Mouse (Mus musculus) layer of hippocampus, adult 18-20 months (tissue): ENCODE measurements around the gene Arhgef1. TPM values are rescaled to one million over a fixed set of nuclear protein-coding genes. Genes with fewer than 3 reads are reported as not detected.

Experiments used
- DNase-seq, 2 experiments: peaks; one replicate each; pipeline ENCODE4 v3.0.0; 2022; ENCODE audit warnings: low spot score in 2 of 2
- microRNA-seq, 2 experiments: library from miRNA; unstranded; fragments of <30 nt; microRNA quantifications; one replicate each; pipeline ENCODE4 v1.2.0; 2021
- total RNA-seq, 2 experiments: library from RNA; stranded (reverse); gene quantifications; 2 replicates each; pipeline ENCODE4 v1.2.3; 2021

The Arhgef1 gene
- total RNA-seq, 2 experiments from 2014 or later: 74.7 to 80.8 TPM

- peak in 1 of 2 experiments; percentile 52 for DNase-seq
Observed at GRCm38 (mm10) chr7:24974893-24975595, 72.3 kb downstream of the Arhgef1 start.

Small RNA genes lying within 50 kb of the gene (microRNA-seq; reads per million reads assigned to microRNA genes)
- gene Mir7046: 8.4 to 8.9 reads per million in 2 experiments

Other genes with a start within 250 kb of the Arhgef1 start
- gene Tex101, start 226.2 kb upstream of the Arhgef1 start, total RNA-seq: not detected
- not detected for gene BC049730, start 193.7 kb upstream of the Arhgef1 start, total RNA-seq
- not detected for gene Gm4763, start 176.0 kb upstream of the Arhgef1 start, total RNA-seq
- under 1 TPM; 0.13 to 0.15 TPM for gene Cd177, start 142.6 kb upstream of the Arhgef1 start, total RNA-seq
- not detected for gene Ceacam10, start 125.7 kb upstream of the Arhgef1 start, total RNA-seq
- gene Gm9844, start 40.7 kb upstream of the Arhgef1 start, total RNA-seq: under 1 TPM in 1 of 2 experiments, not detected in 1; 0.97 TPM
- gene Lypd4, start 33.0 kb upstream of the Arhgef1 start, total RNA-seq: not detected
- not detected for gene Dmrtc2, start 32.9 kb upstream of the Arhgef1 start, total RNA-seq
- gene Rps19, start 18.5 kb upstream of the Arhgef1 start, total RNA-seq: 100 to 1,000 TPM; 556 to 616 TPM
- gene Cd79a, start 5.5 kb upstream of the Arhgef1 start, total RNA-seq: under 1 TPM in 1 of 2 experiments, not detected in 1; 0.22 TPM
- not detected for gene Gm4881, start 41.6 kb downstream of the Arhgef1 start, total RNA-seq
- 100 to 1,000 TPM; 318 to 321 TPM for gene Rabac1, start 69.8 kb downstream of the Arhgef1 start, total RNA-seq
- gene Atp1a3, start 103.0 kb downstream of the Arhgef1 start, total RNA-seq: 1,000 to 10,000 TPM; 2,544 to 2,610 TPM
- gene Grik5, start 169.4 kb downstream of the Arhgef1 start, total RNA-seq: 100 to 1,000 TPM; 213 to 225 TPM
- gene Zfp574, start 169.7 kb downstream of the Arhgef1 start, total RNA-seq: 10 to 100 TPM; 30.9 to 33.2 TPM